Mouse (Mus musculus): Measurements from ENCODE around the gene Tmem233. TPM values are rescaled to one million over a fixed set of nuclear protein-coding genes. Genes with fewer than 3 reads are reported as not detected.

The Tmem233 gene
- polyA plus RNA-seq, 1 experiment = not detected

DNA sequence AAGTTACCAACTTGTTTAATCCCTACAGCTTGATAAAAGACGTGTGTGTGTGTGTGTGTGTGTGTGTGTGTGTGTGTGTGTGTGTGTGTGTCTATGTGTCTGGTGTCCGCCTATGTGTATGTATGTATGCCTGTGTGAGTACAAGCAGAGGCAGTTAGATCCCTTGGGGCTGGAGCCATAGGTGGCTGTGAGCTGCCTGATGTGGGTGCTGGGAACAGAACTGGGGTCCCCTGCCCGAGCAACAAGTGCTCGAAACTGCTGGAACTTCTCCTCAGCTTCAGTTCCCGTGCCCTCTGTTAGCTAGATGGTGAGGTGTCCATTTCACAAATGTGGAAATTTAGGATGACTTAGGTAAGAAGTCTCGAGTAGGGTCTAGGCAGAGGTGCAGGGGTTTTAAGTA, 1.2 kb upstream of the Tmem233 start:
- H3K4me3 ChIP-seq (ENCODE audit: low read depth, low read length) = no peak overlapping the region
- no peaks in the 10 kb centered on the region for H3K27me3 ChIP-seq (ENCODE audit: control insufficient read depth, insufficient read depth, low read length, poor library complexity, severe bottlenecking)
- H3K9ac ChIP-seq (ENCODE audit: low read depth, poor library complexity, severe bottlenecking) = no peak overlapping the region
- H3K9me3 ChIP-seq (replicated peaks; ENCODE audit: control insufficient read depth, insufficient read depth, low read length, poor library complexity, severe bottlenecking) = no peaks in the 10 kb centered on the region
- H3K4me1 ChIP-seq (ENCODE audit: control insufficient read depth, insufficient read depth, low read length) = peaks cover 2% of the 10 kb centered on the region
- TF ChIP-seq EP300 (IDR thresholded peaks at IDR 0.05; ENCODE audit: insufficient read depth, low read depth, low read length) (no peak), CTCF (IDR thresholded peaks at IDR 0.05; ENCODE audit: low read depth, low read length) (no peak), POLR2A (IDR thresholded peaks at IDR 0.05; ENCODE audit: insufficient read depth, low read length) (no peak)
- no peaks in the 10 kb centered on the region for H3K36me3 ChIP-seq (ENCODE audit: control insufficient read depth, insufficient read depth, low read length, poor library complexity, severe bottlenecking)
- H3K27ac ChIP-seq (ENCODE audit: insufficient read depth, low read length) = no peak overlapping the region

DNA sequence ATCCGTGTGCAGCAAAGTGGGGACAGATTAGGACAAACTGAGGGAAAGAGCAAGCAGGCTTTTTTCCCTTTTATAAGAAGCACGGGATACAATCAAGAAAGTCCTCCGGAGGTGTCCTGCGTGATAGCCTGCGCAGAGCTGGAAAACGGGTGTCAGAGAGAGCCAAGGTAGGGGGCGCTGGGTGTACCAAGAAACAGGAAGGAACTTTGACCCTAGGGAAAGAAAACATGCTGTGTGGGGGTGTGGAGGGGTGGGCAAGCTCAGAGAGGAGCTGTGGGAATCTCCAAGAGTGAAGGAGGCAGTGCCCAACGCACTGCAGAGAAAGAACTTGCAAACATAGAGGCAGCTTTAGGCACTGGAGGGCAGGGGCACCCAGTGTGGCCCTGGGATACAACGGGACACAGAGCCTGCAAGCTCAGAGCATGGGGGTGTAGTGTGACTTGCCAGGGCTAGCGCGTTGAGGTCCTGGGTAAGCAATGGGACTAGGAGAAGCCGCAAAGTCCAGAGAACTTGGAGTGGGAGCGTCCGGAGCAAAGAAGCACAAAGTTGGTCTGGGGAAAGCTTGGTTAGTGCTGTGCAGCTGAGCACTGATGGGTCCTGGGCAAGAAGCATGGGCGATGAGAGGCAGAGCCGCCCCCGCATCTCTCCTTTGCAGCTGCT, 673 bp downstream of the Tmem233 start:
- no peaks in the 10 kb centered on the region for H3K36me3 ChIP-seq (ENCODE audit: control insufficient read depth, insufficient read depth, low read length, poor library complexity, severe bottlenecking)
- no peaks in the 10 kb centered on the region for H3K9me3 ChIP-seq (replicated peaks; ENCODE audit: control insufficient read depth, insufficient read depth, low read length, poor library complexity, severe bottlenecking)
- H3K27me3 ChIP-seq (ENCODE audit: control insufficient read depth, insufficient read depth, low read length, poor library complexity, severe bottlenecking) = no peaks in the 10 kb centered on the region
- H3K4me1 ChIP-seq (ENCODE audit: control insufficient read depth, insufficient read depth, low read length) = peaks cover 2% of the 10 kb centered on the region
- H3K4me3 ChIP-seq (ENCODE audit: low read depth, low read length) = no peak overlapping the region
- H3K27ac ChIP-seq (ENCODE audit: insufficient read depth, low read length) = no peak overlapping the region
- no peak overlapping the region for H3K9ac ChIP-seq (ENCODE audit: low read depth, poor library complexity, severe bottlenecking)
- peak; percentile 4 for TF ChIP-seq CTCF (IDR thresholded peaks at IDR 0.05; ENCODE audit: low read depth, low read length)
- TF ChIP-seq EP300 (IDR thresholded peaks at IDR 0.05; ENCODE audit: insufficient read depth, low read depth, low read length) = no peak

DNA sequence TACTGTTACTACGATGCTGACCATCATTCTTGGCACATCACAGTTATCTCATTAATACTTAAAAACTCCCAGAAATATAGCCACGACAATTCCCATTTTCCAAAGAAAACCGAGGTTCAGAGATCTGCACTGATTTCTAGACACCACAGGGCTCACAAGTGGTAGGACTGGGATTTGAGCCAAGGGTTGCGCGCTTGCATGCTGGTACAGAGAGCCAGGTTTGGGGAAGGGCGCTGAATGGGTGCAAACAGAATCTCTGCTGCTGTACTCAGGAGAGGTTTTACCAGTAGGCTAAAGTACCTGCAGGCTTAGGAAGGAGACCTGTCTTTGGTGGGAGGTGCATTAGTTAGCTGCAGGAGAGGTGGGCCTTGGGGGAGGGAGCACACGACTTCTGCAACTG, 1.4 kb downstream of the Tmem233 start:
- no peaks in the 10 kb centered on the region for H3K9me3 ChIP-seq (replicated peaks; ENCODE audit: control insufficient read depth, insufficient read depth, low read length, poor library complexity, severe bottlenecking)
- TF ChIP-seq EP300 (IDR thresholded peaks at IDR 0.05; ENCODE audit: insufficient read depth, low read depth, low read length) (no peak), POLR2A (IDR thresholded peaks at IDR 0.05; ENCODE audit: insufficient read depth, low read length) (no peak), CTCF (IDR thresholded peaks at IDR 0.05; ENCODE audit: low read depth, low read length) (no peak)
- H3K9ac ChIP-seq (ENCODE audit: low read depth, poor library complexity, severe bottlenecking) = no peak overlapping the region
- no peak overlapping the region for H3K27ac ChIP-seq (ENCODE audit: insufficient read depth, low read length)
- H3K4me3 ChIP-seq (ENCODE audit: low read depth, low read length) = no peak overlapping the region
- peaks cover 2% of the 10 kb centered on the region for H3K4me1 ChIP-seq (ENCODE audit: control insufficient read depth, insufficient read depth, low read length)
- H3K36me3 ChIP-seq (ENCODE audit: control insufficient read depth, insufficient read depth, low read length, poor library complexity, severe bottlenecking) = no peaks in the 10 kb centered on the region
- H3K27me3 ChIP-seq (ENCODE audit: control insufficient read depth, insufficient read depth, low read length, poor library complexity, severe bottlenecking) = no peaks in the 10 kb centered on the region

DNA sequence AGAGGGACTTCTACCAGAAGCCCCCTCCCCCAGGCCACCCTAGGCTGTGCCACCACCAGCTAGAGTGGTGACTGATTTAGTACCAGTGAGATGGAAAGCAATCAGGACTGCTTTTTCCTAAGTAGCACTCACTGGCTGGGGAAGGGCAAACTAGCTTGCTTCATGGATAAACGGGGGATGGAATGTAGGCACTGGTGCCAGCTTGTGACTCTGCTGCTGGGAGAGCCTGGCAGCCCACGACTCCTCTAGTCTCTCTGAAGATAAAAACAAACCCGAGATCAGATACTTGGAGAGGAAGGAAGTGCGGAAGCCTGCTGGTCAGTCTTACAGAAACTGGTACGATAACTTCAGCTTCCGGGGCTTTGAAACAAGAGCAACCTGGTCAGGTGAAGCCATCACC, 2.3 kb downstream of the Tmem233 start:
- Histone ChIP-seq H3K4me3 (ENCODE audit: low read depth, low read length) (no peak overlapping the region), H3K9me3 (replicated peaks; ENCODE audit: control insufficient read depth, insufficient read depth, low read length, poor library complexity, severe bottlenecking) (no peaks in the 10 kb centered on the region), H3K27ac (ENCODE audit: insufficient read depth, low read length) (no peak overlapping the region), H3K36me3 (ENCODE audit: control insufficient read depth, insufficient read depth, low read length, poor library complexity, severe bottlenecking) (no peaks in the 10 kb centered on the region), H3K9ac (ENCODE audit: low read depth, poor library complexity, severe bottlenecking) (no peak overlapping the region), H3K27me3 (ENCODE audit: control insufficient read depth, insufficient read depth, low read length, poor library complexity, severe bottlenecking) (no peaks in the 10 kb centered on the region), H3K4me1 (ENCODE audit: control insufficient read depth, insufficient read depth, low read length) (peaks cover 2% of the 10 kb centered on the region)
- no peak for TF ChIP-seq EP300 (IDR thresholded peaks at IDR 0.05; ENCODE audit: insufficient read depth, low read depth, low read length)
- no peak for TF ChIP-seq CTCF (IDR thresholded peaks at IDR 0.05; ENCODE audit: low read depth, low read length)
- no peak for TF ChIP-seq POLR2A (IDR thresholded peaks at IDR 0.05; ENCODE audit: insufficient read depth, low read length)

DNA sequence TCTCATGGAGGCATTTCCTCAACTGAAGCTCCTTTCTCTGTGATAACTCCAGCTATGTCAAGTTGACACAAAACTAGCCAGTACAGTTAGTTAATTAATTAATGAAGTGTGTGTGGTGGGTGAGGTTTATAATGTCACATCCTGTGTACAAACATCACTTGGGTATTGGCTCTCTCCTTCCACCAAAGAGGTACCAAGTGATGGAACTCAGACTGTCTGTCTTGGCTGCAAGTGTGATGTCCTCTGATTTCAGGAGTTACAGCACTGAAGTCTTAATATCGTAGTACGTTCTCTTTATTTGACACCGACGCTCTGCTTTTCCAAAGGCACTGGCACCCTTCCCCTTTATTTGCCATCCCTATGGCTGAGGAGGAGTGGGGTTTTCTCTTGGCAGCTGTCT, 13.4 kb downstream of the Tmem233 start:
- H3K36me3 ChIP-seq (ENCODE audit: control insufficient read depth, insufficient read depth, low read length, poor library complexity, severe bottlenecking) = no peaks in the 10 kb centered on the region

DNA sequence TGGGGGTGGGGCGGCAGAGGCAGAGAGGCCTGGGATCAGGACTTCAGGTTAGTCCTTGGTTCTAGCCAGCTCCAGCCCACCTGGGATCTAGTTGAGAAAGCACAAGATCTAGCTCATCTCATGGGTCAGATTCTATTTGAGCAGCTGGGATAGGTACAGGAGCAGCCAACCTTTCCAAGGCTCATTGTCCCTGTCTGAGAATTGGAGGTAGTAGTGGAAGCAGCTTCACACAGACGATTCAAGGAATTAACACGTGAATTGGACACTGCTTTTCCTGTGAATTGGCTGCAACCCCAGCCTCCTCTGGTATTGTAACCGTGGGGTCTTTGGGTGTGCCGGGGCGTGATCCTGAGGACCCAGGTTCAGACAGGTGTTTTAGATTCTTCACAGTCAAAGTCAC, 30.2 kb downstream of the Tmem233 start:
- no peak for TF ChIP-seq CTCF (IDR thresholded peaks at IDR 0.05; ENCODE audit: low read depth, low read length)
- TF ChIP-seq POLR2A (IDR thresholded peaks at IDR 0.05; ENCODE audit: insufficient read depth, low read length) = no peak
- no peak for TF ChIP-seq EP300 (IDR thresholded peaks at IDR 0.05; ENCODE audit: insufficient read depth, low read depth, low read length)
- Histone ChIP-seq H3K4me1 (ENCODE audit: control insufficient read depth, insufficient read depth, low read length) (peaks cover 8% of the 10 kb centered on the region), H3K27me3 (ENCODE audit: control insufficient read depth, insufficient read depth, low read length, poor library complexity, severe bottlenecking) (no peaks in the 10 kb centered on the region), H3K4me3 (ENCODE audit: low read depth, low read length) (no peak overlapping the region), H3K36me3 (ENCODE audit: control insufficient read depth, insufficient read depth, low read length, poor library complexity, severe bottlenecking) (no peaks in the 10 kb centered on the region), H3K9ac (ENCODE audit: low read depth, poor library complexity, severe bottlenecking) (no peak overlapping the region), H3K27ac (ENCODE audit: insufficient read depth, low read length) (peak overlapping the region; percentile 39), H3K9me3 (replicated peaks; ENCODE audit: control insufficient read depth, insufficient read depth, low read length, poor library complexity, severe bottlenecking) (no peaks in the 10 kb centered on the region)

More for the DNA sequence above, 13.4 kb downstream of the Tmem233 start:
- Histone ChIP-seq H3K4me1 (ENCODE audit: control insufficient read depth, insufficient read depth, low read length) (no peaks in the 10 kb centered on the region), H3K27me3 (ENCODE audit: control insufficient read depth, insufficient read depth, low read length, poor library complexity, severe bottlenecking) (no peaks in the 10 kb centered on the region), H3K4me3 (ENCODE audit: low read depth, low read length) (no peak overlapping the region), H3K9me3 (replicated peaks; ENCODE audit: control insufficient read depth, insufficient read depth, low read length, poor library complexity, severe bottlenecking) (no peaks in the 10 kb centered on the region), H3K27ac (ENCODE audit: insufficient read depth, low read length) (no peak overlapping the region), H3K9ac (ENCODE audit: low read depth, poor library complexity, severe bottlenecking) (no peak overlapping the region)
- no peak for TF ChIP-seq CTCF (IDR thresholded peaks at IDR 0.05; ENCODE audit: low read depth, low read length)
- TF ChIP-seq POLR2A (IDR thresholded peaks at IDR 0.05; ENCODE audit: insufficient read depth, low read length) = no peak
- TF ChIP-seq EP300 (IDR thresholded peaks at IDR 0.05; ENCODE audit: insufficient read depth, low read depth, low read length) = no peak

Measured in ES-Bruce4 (cell line).